9 mouse cellular contexts compared by ENCODE assay signal in genomic region chr6:145076286-145076685, GRCm38 (mm10). TPM values are rescaled to one million over a fixed set of nuclear protein-coding genes. Genes with fewer than 3 reads are reported as not detected.
DNase-seq lines count a peak whose midpoint lies in the region; ATAC-seq and TF ChIP-seq lines count a peak whose summit lies in the region.
"Had no signal": no experiment of that assay in that cellular context is flagged by ENCODE, and none has a peak within 500 bp of the region (broad histone marks: within the 10 kb centered on the region; RNA-seq: fewer than 3 reads in every experiment).

No protein-coding gene starts in this region.

- peak overlapping the region; percentile 91 for H3K4me2 ChIP-seq in lung, embryonic 15.5 days
- peak overlapping the region; percentile 93 for H3K4me2 ChIP-seq in limb, embryonic 14.5 days (replicated peaks; ENCODE audit: low read depth, low read length, severe bottlenecking)
- peak overlapping the region; percentile 56 for H3K4me2 ChIP-seq in stomach, postnatal 0 days (replicated peaks; ENCODE audit: low read depth)

- peak; percentile 28 for DNase-seq in CD4-positive, CD25-positive, alpha-beta regulatory T cell, adult 2 months (ENCODE audit: low read depth, low spot score)
- DNase-seq in lung, adult 2 months, result no peak
- DNase-seq in limb, embryonic 14.5 days (ENCODE audit: low spot score), result no peak
- no peak for DNase-seq in stomach, postnatal 0 days (ENCODE audit: low spot score)
- DNase-seq in frontal cortex, postnatal 14 days (ENCODE audit: low spot score in 2 of 2), result no peak
- no peak for DNase-seq in right cerebral cortex, postnatal 14 days

- H3K27ac ChIP-seq in lung, embryonic 15.5 days, result no peak overlapping the region
- H3K27ac ChIP-seq in limb, embryonic 14.5 days (replicated peaks; ENCODE audit: low read depth, low read length), result no peak overlapping the region
- H3K27ac ChIP-seq in stomach, postnatal 0 days (replicated peaks), result no peak overlapping the region

- no peaks in the 10 kb centered on the region for H3K36me3 ChIP-seq in lung, embryonic 15.5 days
- H3K36me3 ChIP-seq in limb, embryonic 14.5 days (ENCODE audit: control insufficient read depth, insufficient read depth, low read length), result no peaks in the 10 kb centered on the region
- no peaks in the 10 kb centered on the region for H3K36me3 ChIP-seq in stomach, postnatal 0 days (ENCODE audit: control insufficient read depth, insufficient read depth, low read length)

- 17% methylated on average over 9 of the region's 9 CpGs for WGBS in lung, embryonic 15.5 days
- 27% methylated on average over 9 of the region's 9 CpGs for WGBS in lung, adult 2 months
- 12% methylated on average over 9 of the region's 9 CpGs for WGBS in limb, embryonic 14.5 days
- 34% methylated on average over 9 of the region's 9 CpGs for WGBS in stomach, postnatal 0 days

- no peak for TF ChIP-seq CTCF in lung, adult 2 months (IDR thresholded peaks at IDR 0.05; ENCODE audit: insufficient read depth, low read length)
- TF ChIP-seq CTCF in stomach, postnatal 0 days (IDR thresholded peaks at IDR 0.05; ENCODE audit: low read depth), result no peak

- peak overlapping the region; percentile 40 for H3K4me3 ChIP-seq in lung, embryonic 15.5 days
- H3K4me3 ChIP-seq in lung, adult 2 months (replicated peaks; ENCODE audit: extremely low read depth, low read depth, low read length), result no peak overlapping the region
- peak overlapping the region; percentile 51 for H3K4me3 ChIP-seq in limb, embryonic 14.5 days (replicated peaks; ENCODE audit: low read length)
- peak overlapping the region; percentile 40; the same call in 1 of the 2 replicates for H3K4me3 ChIP-seq in stomach, postnatal 0 days (ENCODE audit: low read depth, low read length)

- ATAC-seq in CD4-positive, CD25-positive, alpha-beta regulatory T cell, adult 4 months, result no peak
- ATAC-seq in lung, embryonic 15.5 days (ENCODE audit: borderline replicate concordance, extremely low read depth, low FRiP score, low TSS enrichment), result no peak
- ATAC-seq in limb, embryonic 14.5 days (ENCODE audit: low FRiP score, low read depth), result no peak
- ATAC-seq in stomach, postnatal 0 days (ENCODE audit: low FRiP score, low TSS enrichment), result no peak

- H3K4me1 ChIP-seq in lung, embryonic 15.5 days, result peaks cover 14% of the 10 kb centered on the region
- peaks cover 6% of the 10 kb centered on the region for H3K4me1 ChIP-seq in lung, adult 2 months (ENCODE audit: control insufficient read depth, insufficient read depth, low read length)
- no peaks in the 10 kb centered on the region; the same call in 1 of the 2 replicates for H3K4me1 ChIP-seq in limb, embryonic 14.5 days (ENCODE audit: control insufficient read depth, insufficient read depth, low read length)
- no peaks in the 10 kb centered on the region for H3K4me1 ChIP-seq in stomach, postnatal 0 days (replicated peaks; ENCODE audit: control insufficient read depth, insufficient read depth)

- no peaks in the 10 kb centered on the region for H3K9me3 ChIP-seq in lung, embryonic 15.5 days
- H3K9me3 ChIP-seq in limb, embryonic 14.5 days (ENCODE audit: control insufficient read depth, low read length), result no peaks in the 10 kb centered on the region
- H3K9me3 ChIP-seq in stomach, postnatal 0 days (ENCODE audit: control insufficient read depth, low read length), result no peaks in the 10 kb centered on the region

- TF ChIP-seq POLR2A in lung, adult 2 months (IDR thresholded peaks at IDR 0.05; ENCODE audit: borderline replicate concordance, extremely low read depth, low read depth, low read length), result no peak
- TF ChIP-seq POLR2A in limb, embryonic 14.5 days (IDR thresholded peaks at IDR 0.05; ENCODE audit: borderline replicate concordance, extremely low read depth, insufficient read depth, insufficient read length), result no peak

- TF ChIP-seq EP300 in stomach, postnatal 0 days (optimal IDR thresholded peaks at IDR 0.05), result no peak

- no peak overlapping the region for H3K9ac ChIP-seq in lung, embryonic 15.5 days
- H3K9ac ChIP-seq in limb, embryonic 14.5 days (ENCODE audit: low read depth, low read length, severe bottlenecking), result no peak overlapping the region
- H3K9ac ChIP-seq in stomach, postnatal 0 days (ENCODE audit: low read length), result no peak overlapping the region

- peaks cover 32% of the 10 kb centered on the region for H3K27me3 ChIP-seq in lung, embryonic 15.5 days
- H3K27me3 ChIP-seq in limb, embryonic 14.5 days (ENCODE audit: control insufficient read depth, insufficient read depth, low read length), result 0 out of 2 replicates have a peak, but pooled peaks cover 9% of the 10 kb centered on the region
- peaks cover 2% of the 10 kb centered on the region; the same call in 1 of the 2 replicates for H3K27me3 ChIP-seq in stomach, postnatal 0 days (ENCODE audit: control insufficient read depth, insufficient read depth, low read length)

RNA-seq across cellular contexts. Expression of gene Bcat1, which starts 0.3 kb away (rescaled TPM):
- 10 to 100 TPM in 1 of 2 experiments, 1 to 10 TPM in 1; 9.3 to 10.4 TPM for polyA plus RNA-seq in CD4-positive, CD25-positive, alpha-beta regulatory T cell, adult 4 months (2017; shearing (Covaris generic))
- polyA plus RNA-seq in lung, embryonic 15.5 days (2015; fragmentation: Nextera tagmentation; extraction: Ambion mirVana), result 7.5 and 7.9 TPM in 2 replicates
- 0.10 and 0.21 TPM in 2 replicates for polyA plus RNA-seq in lung, adult 2 months (2012; rRNA removed)
- polyA plus RNA-seq in limb, embryonic 14.5 days (2012; rRNA removed), result 10.9 and 11.6 TPM in 2 replicates
- 30.4 and 34.0 TPM in 2 replicates for polyA plus RNA-seq in limb, embryonic 14.5 days (2014; fragmentation: Nextera tagmentation; extraction: Ambion mirVana)
- 6.3 and 7.4 TPM in 2 replicates for polyA plus RNA-seq in stomach, postnatal 0 days (2015; fragmentation: Nextera tagmentation; extraction: Ambion mirVana)
- polyA plus RNA-seq: liver, adult 2 months had no signal

RNA-seq across cellular contexts. Expression of gene Lrmp, which starts 39.2 kb away (rescaled TPM):
- 100 to 1,000 TPM; 157 to 238 TPM for polyA plus RNA-seq in CD4-positive, CD25-positive, alpha-beta regulatory T cell, adult 4 months (2017; shearing (Covaris generic))
- polyA plus RNA-seq in lung, embryonic 15.5 days (2015; fragmentation: Nextera tagmentation; extraction: Ambion mirVana), result 3.9 and 6.6 TPM in 2 replicates
- 12.3 and 15.2 TPM in 2 replicates for polyA plus RNA-seq in lung, adult 2 months (2012; rRNA removed)
- 5.5 TPM in 2 replicates for polyA plus RNA-seq in limb, embryonic 14.5 days (2012; rRNA removed)
- 4.3 and 5.5 TPM in 2 replicates for polyA plus RNA-seq in limb, embryonic 14.5 days (2014; fragmentation: Nextera tagmentation; extraction: Ambion mirVana)
- polyA plus RNA-seq in stomach, postnatal 0 days (2015; fragmentation: Nextera tagmentation; extraction: Ambion mirVana), result 15.2 and 17.6 TPM in 2 replicates
